In genomic region chr10:94779319-94779718, GRCm38 (mm10) we compare ENCODE assay signal across 24 mouse cellular contexts.
A peak's percentile ranks its signal among the peaks of the same experiment; 100 is the strongest.
DNase-seq lines count a peak whose midpoint lies in the region; ATAC-seq and TF ChIP-seq lines count a peak whose summit lies in the region.
"Had no signal": no experiment of that assay in that cellular context is flagged by ENCODE, and none has a peak within 500 bp of the region (broad histone marks: within the 10 kb centered on the region; RNA-seq: fewer than 3 reads in every experiment).

No protein-coding gene starts in this region.

- no peak overlapping the region for H3K4me3 ChIP-seq in liver, embryonic 15.5 days (replicated peaks)
- H3K4me3 ChIP-seq in liver, postnatal 0 days (ENCODE audit: low read depth, low read length) = no peak overlapping the region
- no peak overlapping the region for H3K4me3 ChIP-seq in MEL (ENCODE audit: control insufficient read depth in 1 of 2, insufficient read depth in 1 of 2, low read depth in 2 of 2, low read length in 2 of 2)
- no peak overlapping the region for H3K4me3 ChIP-seq in hindbrain, embryonic 10.5 days
- H3K4me3 ChIP-seq: embryonic facial prominence, embryonic 10.5 days; embryonic facial prominence, embryonic 12.5 days; forebrain, embryonic 10.5 days; forebrain, embryonic 12.5 days had no signal

- no peak for TF ChIP-seq CTCF in liver, postnatal 0 days (IDR thresholded peaks at IDR 0.05; ENCODE audit: low read depth)
- TF ChIP-seq CTCF in MEL (IDR thresholded peaks at IDR 0.05 in 2 of 3, conservative IDR thresholded peaks at IDR 0.05 in 1 of 3; ENCODE audit: control insufficient read depth in 1 of 3, insufficient read depth in 1 of 3, low read depth in 2 of 3, low read length in 3 of 3, poor library complexity in 1 of 3, severe bottlenecking in 1 of 3) = no peak

- H3K4me1 ChIP-seq in liver, embryonic 15.5 days (replicated peaks) = 0 out of 2 replicates have a peak, but pooled peaks cover 4% of the 10 kb centered on the region
- H3K4me1 ChIP-seq in liver, postnatal 0 days (ENCODE audit: insufficient read depth) = no peaks in the 10 kb centered on the region
- H3K4me1 ChIP-seq in MEL (ENCODE audit: control insufficient read depth in 1 of 2, insufficient read depth in 2 of 2, low read length in 2 of 2) = peaks cover 8 to 20% of the 10 kb centered on the region in 2 experiments
- no peaks in the 10 kb centered on the region for H3K4me1 ChIP-seq in hindbrain, embryonic 10.5 days (replicated peaks)
- H3K4me1 ChIP-seq: embryonic facial prominence, embryonic 10.5 days; embryonic facial prominence, embryonic 12.5 days; forebrain, embryonic 10.5 days; forebrain, embryonic 12.5 days had no signal

- no peak overlapping the region for H3K4me2 ChIP-seq in liver, embryonic 15.5 days
- H3K4me2 ChIP-seq in liver, postnatal 0 days (ENCODE audit: low read depth, low read length) = no peak overlapping the region
- H3K4me2 ChIP-seq: embryonic facial prominence, embryonic 12.5 days; forebrain, embryonic 12.5 days had no signal

- no peaks in the 10 kb centered on the region for H3K79me2 ChIP-seq in MEL (ENCODE audit: control insufficient read depth, insufficient read depth, low read length, poor library complexity)

- H3K9ac ChIP-seq in liver, embryonic 15.5 days = no peak overlapping the region
- no peak overlapping the region for H3K9ac ChIP-seq in liver, postnatal 0 days (replicated peaks)
- no peak overlapping the region for H3K9ac ChIP-seq in MEL (ENCODE audit: control insufficient read depth, low read depth, low read length, poor library complexity, severe bottlenecking)
- H3K9ac ChIP-seq: embryonic facial prominence, embryonic 12.5 days; forebrain, embryonic 12.5 days had no signal

- no peak for TF ChIP-seq EP300 in liver, postnatal 0 days (IDR thresholded peaks at IDR 0.05; ENCODE audit: low read depth)
- TF ChIP-seq EP300 in MEL (IDR thresholded peaks at IDR 0.05; ENCODE audit: low read depth in 1 of 2, low read length in 2 of 2) = peak in 1 of 2 experiments; percentile 70; a peak in 2 of 4 replicates

- no peaks in the 10 kb centered on the region for H3K9me3 ChIP-seq in liver, embryonic 15.5 days (replicated peaks)
- no peaks in the 10 kb centered on the region for H3K9me3 ChIP-seq in liver, postnatal 0 days (ENCODE audit: low read length)
- H3K9me3 ChIP-seq in MEL (replicated peaks; ENCODE audit: insufficient read depth, low read length) = no peaks in the 10 kb centered on the region
- H3K9me3 ChIP-seq in hindbrain, embryonic 10.5 days = no peaks in the 10 kb centered on the region
- H3K9me3 ChIP-seq: embryonic facial prominence, embryonic 10.5 days; embryonic facial prominence, embryonic 12.5 days; forebrain, embryonic 10.5 days; forebrain, embryonic 12.5 days; G1E had no signal

- DNase-seq in liver, postnatal 0 days = no peak
- peak; percentile 18 for DNase-seq in MEL (ENCODE audit: low read depth, low spot score)
- DNase-seq in hindbrain, embryonic 10.5 days (ENCODE audit: low spot score) = no peak
- DNase-seq in retina, embryonic 14.5 days (ENCODE audit: low spot score) = no peak
- DNase-seq: adrenal gland, adult 2 months; adrenal gland, postnatal 10 days; adrenal gland, postnatal 25 days; B cell, adult 2 months; cerebellum, adult 11 months; cerebellum, adult 2 months; cerebellum, adult 9-10 months; cerebellum, postnatal 10 days; cerebellum, postnatal 25 days had no signal

- no peak overlapping the region for H3K27ac ChIP-seq in liver, embryonic 15.5 days (replicated peaks)
- H3K27ac ChIP-seq in liver, postnatal 0 days (ENCODE audit: low read depth) = no peak overlapping the region
- H3K27ac ChIP-seq in MEL (ENCODE audit: control insufficient read depth, low read depth, low read length) = no peak overlapping the region
- H3K27ac ChIP-seq in hindbrain, embryonic 10.5 days = no peak overlapping the region
- H3K27ac ChIP-seq: embryonic facial prominence, embryonic 10.5 days; embryonic facial prominence, embryonic 12.5 days; forebrain, embryonic 10.5 days; forebrain, embryonic 12.5 days had no signal

- no peak for TF ChIP-seq POLR2A in MEL (IDR thresholded peaks at IDR 0.05; ENCODE audit: control insufficient read depth in 1 of 2, insufficient read depth in 1 of 2, low read depth in 1 of 2, low read length in 2 of 2, poor library complexity in 1 of 2)

- TF ChIP-seq RAD21 in MEL (IDR thresholded peaks at IDR 0.05; ENCODE audit: low read depth, low read length) = no peak

- WGBS in liver, embryonic 15.5 days (ENCODE audit: insufficient replicate concordance) = 51% methylated on average over 4 of the region's 4 CpGs
- 73% methylated on average over 4 of the region's 4 CpGs for WGBS in liver, postnatal 0 days (ENCODE audit: insufficient replicate concordance)
- WGBS in hindbrain, embryonic 10.5 days = 94% methylated on average over 4 of the region's 4 CpGs

- ATAC-seq in liver, embryonic 15.5 days (ENCODE audit: insufficient read depth) = 0 out of 2 replicates have a peak, but pooled peaks have one; percentile 18
- no peak for ATAC-seq in liver, postnatal 0 days
- peak; percentile 53 for ATAC-seq in megakaryocyte progenitor cell, adult 5-6 weeks (replicated peaks; ENCODE audit: poor library complexity)
- ATAC-seq: CD4-positive, CD25-positive, alpha-beta regulatory T cell, adult 4 months; forebrain, embryonic 14.5 days; forebrain, embryonic 16.5 days had no signal

- H3K27me3 ChIP-seq in liver, embryonic 15.5 days = no peaks in the 10 kb centered on the region
- H3K27me3 ChIP-seq in liver, postnatal 0 days (ENCODE audit: insufficient read depth, low read length) = no peaks in the 10 kb centered on the region
- no peaks in the 10 kb centered on the region for H3K27me3 ChIP-seq in MEL (ENCODE audit: control insufficient read depth in 1 of 2, insufficient read depth in 2 of 2, low read length in 2 of 2)
- no peaks in the 10 kb centered on the region for H3K27me3 ChIP-seq in hindbrain, embryonic 10.5 days (ENCODE audit: insufficient read depth, poor library complexity, severe bottlenecking)
- H3K27me3 ChIP-seq: CH12.LX; embryonic facial prominence, embryonic 12.5 days; forebrain, embryonic 12.5 days had no signal

- H3K36me3 ChIP-seq in liver, embryonic 15.5 days (replicated peaks) = peaks cover 3% of the 10 kb centered on the region; the same call in 1 of the 2 replicates
- H3K36me3 ChIP-seq in liver, postnatal 0 days (replicated peaks; ENCODE audit: insufficient read depth, low read length) = no peaks in the 10 kb centered on the region
- H3K36me3 ChIP-seq in MEL (ENCODE audit: control insufficient read depth in 1 of 2, insufficient read depth in 2 of 2, low read length in 2 of 2) = peaks cover 0 to 22% of the 10 kb centered on the region in 2 experiments; a peak in 3 of 4 replicates
- H3K36me3 ChIP-seq in hindbrain, embryonic 10.5 days = peaks cover 22% of the 10 kb centered on the region
- H3K36me3 ChIP-seq: forebrain, embryonic 12.5 days had no signal

TF ChIP-seq in MEL, 35 proteins besides CTCF, POLR2A, EP300 and RAD21:
- TF ChIP-seq ZNF384 (IDR thresholded peaks at IDR 0.05; ENCODE audit: low read depth, low read length) = 0 out of 2 replicates have a peak, but pooled peaks have one; percentile 39
- no peak for TF ChIP-seq MAFK (IDR thresholded peaks at IDR 0.05; ENCODE audit: borderline replicate concordance, low read depth, low read length)
- 0 out of 2 replicates have a peak, but pooled peaks have one; percentile 18 for TF ChIP-seq GATA1 (IDR thresholded peaks at IDR 0.05; ENCODE audit: low read depth, low read length)
- TF ChIP-seq KAT2A (conservative IDR thresholded peaks at IDR 0.05; ENCODE audit: low read depth, low read length) = no peak
- peak; percentile 52; the same call in 1 of the 2 replicates for TF ChIP-seq MYB (IDR thresholded peaks at IDR 0.05; ENCODE audit: low read depth, low read length)
